Mouse (Mus musculus) E14TG2a.4 (cell line): Measurements from ENCODE around the gene Pdzph1.

Experiments
- H3K27me3 ChIP-seq: 2 replicates; pipeline ENCODE4 v1.6.1; 2014; ENCODE audit warnings: low read length, control low read depth; ENCODE audit not compliant: insufficient read depth
- H3K36me3 ChIP-seq: 2 replicates; pipeline ENCODE4 v1.6.1; 2014; ENCODE audit warnings: low read length, control low read depth; ENCODE audit not compliant: insufficient read depth
- H3K4me1 ChIP-seq: replicated peaks from 2 replicates; pipeline ENCODE4 v1.6.1; 2014; ENCODE audit warnings: low read depth, low read length, control low read depth
- H3K4me3 ChIP-seq: replicated peaks from 2 replicates; pipeline ENCODE4 v1.5.1; 2014; ENCODE audit warnings: mild to moderate bottlenecking, low read length
- H3K9me3 ChIP-seq: 2 replicates; pipeline ENCODE4 v1.6.1; 2014; ENCODE audit warnings: low read length, control low read depth
- CTCF ChIP-seq: conservative IDR thresholded peaks from 2 replicates; pipeline ENCODE4 v1.5.1; 2014; ENCODE audit warnings: low read length
- NANOG ChIP-seq: IDR thresholded peaks from 2 replicates; pipeline ENCODE4 v1.6.1; 2014; ENCODE audit warnings: borderline replicate concordance, low read length, mixed read lengths
- POU5F1 ChIP-seq: IDR thresholded peaks from 2 replicates; pipeline ENCODE4 v1.6.1; 2014; ENCODE audit warnings: low read length, borderline replicate concordance

Gene Pdzph1

DNA sequence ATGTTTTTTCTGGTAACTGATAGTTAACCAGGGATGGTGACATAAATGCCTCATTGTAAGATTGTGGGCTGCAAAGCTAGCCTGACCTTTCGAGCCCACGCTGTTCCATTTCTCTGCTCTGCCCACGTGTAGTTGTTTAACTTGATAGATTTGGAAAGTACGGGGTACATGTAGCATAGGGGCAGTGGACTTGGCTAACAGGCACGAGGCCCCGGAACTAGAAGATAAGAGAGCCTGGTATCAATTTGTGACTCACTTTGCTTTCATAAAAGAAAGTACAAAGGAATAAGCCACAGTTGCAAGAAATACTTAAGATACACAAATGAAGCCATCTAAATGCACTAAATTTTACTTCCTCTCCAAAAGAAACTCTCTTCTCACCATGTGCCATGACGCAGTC, 79.6 kb downstream of the Pdzph1 start:
- Histone ChIP-seq H3K36me3 (no peaks in the 10 kb centered on the region), H3K4me3 (no peak overlapping the region), H3K4me1 (no peaks in the 10 kb centered on the region), H3K9me3 (no peaks in the 10 kb centered on the region), H3K27me3 (no peaks in the 10 kb centered on the region)
- no peak for TF ChIP-seq CTCF
- no peak for TF ChIP-seq POU5F1
- no peak for TF ChIP-seq NANOG

DNA sequence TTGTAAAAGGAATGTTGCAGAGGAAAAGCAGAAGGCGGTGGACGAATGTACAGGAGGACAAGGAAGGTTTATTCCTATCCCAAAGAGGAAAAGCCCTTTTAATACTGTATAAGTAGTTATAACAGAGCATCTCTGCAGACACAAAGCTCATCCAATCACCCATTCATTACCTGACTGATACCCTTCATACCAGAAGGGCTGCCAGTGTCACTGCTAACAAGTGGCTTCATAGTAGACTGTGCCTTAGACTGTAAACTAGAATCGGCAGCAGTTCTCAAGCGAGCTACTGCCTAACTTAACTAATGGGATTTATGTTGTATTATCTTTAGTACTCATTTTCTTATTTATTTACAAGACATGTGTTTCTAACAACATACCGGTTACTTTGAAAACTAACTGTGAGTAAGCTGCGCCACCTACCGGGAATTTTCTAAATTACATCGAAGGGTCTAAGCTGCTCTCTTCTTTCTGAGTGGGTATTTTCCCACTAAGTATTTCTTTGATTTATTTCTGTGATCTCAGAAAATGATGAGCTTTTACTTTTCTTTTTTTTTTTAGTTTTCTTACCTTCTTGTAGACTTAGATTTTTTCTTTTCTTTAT, 82.0 kb downstream of the Pdzph1 start:
- H3K4me1 ChIP-seq = no peaks in the 10 kb centered on the region
- no peaks in the 10 kb centered on the region for H3K9me3 ChIP-seq
- no peaks in the 10 kb centered on the region for H3K36me3 ChIP-seq
- TF ChIP-seq NANOG (no peak), CTCF (peak; percentile 51), POU5F1 (no peak)
- no peaks in the 10 kb centered on the region for H3K27me3 ChIP-seq
- no peak overlapping the region for H3K4me3 ChIP-seq

- no peaks in the 10 kb centered on the region for H3K4me1 ChIP-seq
- TF ChIP-seq NANOG (no peak), POU5F1 (no peak), CTCF (no peak)
- H3K36me3 ChIP-seq = no peaks in the 10 kb centered on the region
- H3K9me3 ChIP-seq = no peaks in the 10 kb centered on the region
- H3K4me3 ChIP-seq = no peak overlapping the region
- H3K27me3 ChIP-seq = no peaks in the 10 kb centered on the region
Measured at GRCm38 (mm10) chr17:58906001-58906400, 85.2 kb downstream of the Pdzph1 start.

DNA sequence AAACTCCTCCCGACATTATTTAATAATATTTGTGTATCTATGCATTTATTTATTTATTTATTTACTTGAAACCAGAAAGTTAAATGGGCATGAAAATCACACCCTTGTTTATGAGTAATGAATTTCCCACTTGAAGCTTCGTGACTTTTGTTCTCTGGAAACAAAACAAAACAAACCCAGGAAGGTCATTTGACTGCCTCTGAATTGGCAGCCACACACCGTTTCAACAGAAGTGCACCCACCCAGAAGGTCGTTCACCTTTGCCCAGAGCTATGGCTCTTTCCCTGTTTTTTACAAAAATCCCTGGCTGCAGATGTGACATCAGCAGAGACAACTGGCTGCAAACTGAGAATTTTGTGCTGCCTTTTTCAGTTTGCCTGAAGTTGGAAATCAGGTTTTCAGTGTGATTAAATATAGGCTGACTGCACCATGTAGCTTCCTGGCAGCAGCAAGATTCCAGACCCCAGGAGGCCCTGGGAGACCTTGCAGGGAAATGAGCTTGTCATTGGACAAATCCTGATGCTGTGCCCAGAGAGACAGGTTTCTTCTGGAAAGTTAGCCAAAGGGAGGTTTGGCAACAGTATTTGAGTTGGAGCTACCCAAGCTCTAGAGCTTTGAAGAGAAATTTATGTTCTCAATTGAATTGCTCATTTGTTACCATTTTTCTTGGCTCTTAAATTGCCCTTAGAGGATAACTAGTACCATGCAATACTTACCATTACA, 99.5 kb downstream of the Pdzph1 start:
- TF ChIP-seq CTCF (no peak), NANOG (no peak), POU5F1 (no peak)
- no peaks in the 10 kb centered on the region for H3K27me3 ChIP-seq
- H3K4me3 ChIP-seq = no peak overlapping the region
- peaks cover 4% of the 10 kb centered on the region; the same call in 1 of the 2 replicates for H3K4me1 ChIP-seq
- no peaks in the 10 kb centered on the region for H3K9me3 ChIP-seq
- H3K36me3 ChIP-seq = no peaks in the 10 kb centered on the region

DNA sequence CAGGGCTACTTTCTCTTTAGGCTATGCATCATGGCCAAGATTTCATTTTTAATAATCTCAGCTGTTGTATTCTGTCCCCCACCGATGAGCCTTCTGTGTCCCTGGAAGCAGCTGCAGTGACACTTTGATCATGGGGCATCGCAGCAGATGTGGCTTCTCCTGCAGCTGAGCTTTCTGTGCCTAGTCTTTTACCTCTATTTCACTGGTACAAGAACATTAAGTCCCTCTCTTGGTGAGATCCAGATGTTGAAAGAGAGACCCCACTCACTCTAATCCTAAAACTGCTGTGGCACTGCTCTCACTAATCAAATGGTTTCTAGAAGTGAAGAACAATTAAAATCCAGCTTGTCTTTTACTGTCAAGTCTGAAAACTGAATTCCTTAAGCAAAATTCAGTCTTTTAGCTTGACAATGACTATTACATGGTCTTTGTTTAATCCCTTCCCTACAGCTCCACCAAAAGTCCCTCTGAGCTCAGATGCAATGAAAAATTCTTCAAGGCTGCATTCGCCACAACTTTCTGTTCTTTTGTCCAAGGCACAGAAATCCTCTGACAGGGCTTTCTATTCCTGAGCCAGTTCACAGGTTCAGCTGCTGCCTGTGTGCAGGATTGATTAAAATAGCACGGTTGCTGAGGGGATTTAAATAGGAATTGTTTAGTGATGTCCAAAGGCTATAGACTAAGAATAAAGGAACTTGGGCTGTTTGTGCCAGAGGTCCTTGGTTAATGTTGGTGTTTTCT, 101.1 kb downstream of the Pdzph1 start:
- Histone ChIP-seq H3K36me3 (no peaks in the 10 kb centered on the region), H3K4me1 (peaks cover 4% of the 10 kb centered on the region; the same call in 1 of the 2 replicates), H3K27me3 (no peaks in the 10 kb centered on the region), H3K4me3 (no peak overlapping the region), H3K9me3 (no peaks in the 10 kb centered on the region)
- no peak for TF ChIP-seq NANOG

DNA sequence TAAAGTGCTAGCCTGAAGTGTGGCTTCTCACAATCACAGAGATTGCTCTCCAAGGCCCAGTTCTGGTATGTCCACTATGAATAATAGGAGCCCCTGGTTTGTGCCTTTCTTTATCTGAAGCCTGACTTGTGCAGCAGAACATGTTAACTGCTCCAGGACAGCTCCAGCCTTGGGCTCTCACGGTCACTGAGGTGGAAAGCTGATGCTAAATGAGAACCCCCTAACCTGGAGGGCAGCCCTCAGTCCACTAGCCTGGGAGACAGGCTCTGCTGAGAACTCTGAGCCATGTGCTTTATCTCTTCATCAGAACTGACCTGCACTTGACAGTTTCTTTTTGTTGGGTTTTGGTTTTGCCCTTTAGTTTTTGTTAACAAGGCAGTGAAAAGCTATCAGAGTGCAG, 106.8 kb downstream of the Pdzph1 start:
- no peaks in the 10 kb centered on the region for H3K9me3 ChIP-seq
- H3K36me3 ChIP-seq = no peaks in the 10 kb centered on the region
- no peak overlapping the region for H3K4me3 ChIP-seq
- no peaks in the 10 kb centered on the region for H3K4me1 ChIP-seq
- no peaks in the 10 kb centered on the region for H3K27me3 ChIP-seq
- TF ChIP-seq NANOG (no peak), POU5F1 (no peak), CTCF (no peak)

GRCm38 (mm10) chr17:58873356-58873755, 117.8 kb downstream of the Pdzph1 start:
- no peaks in the 10 kb centered on the region for H3K9me3 ChIP-seq
- TF ChIP-seq NANOG = no peak
- TF ChIP-seq POU5F1 = no peak

DNA sequence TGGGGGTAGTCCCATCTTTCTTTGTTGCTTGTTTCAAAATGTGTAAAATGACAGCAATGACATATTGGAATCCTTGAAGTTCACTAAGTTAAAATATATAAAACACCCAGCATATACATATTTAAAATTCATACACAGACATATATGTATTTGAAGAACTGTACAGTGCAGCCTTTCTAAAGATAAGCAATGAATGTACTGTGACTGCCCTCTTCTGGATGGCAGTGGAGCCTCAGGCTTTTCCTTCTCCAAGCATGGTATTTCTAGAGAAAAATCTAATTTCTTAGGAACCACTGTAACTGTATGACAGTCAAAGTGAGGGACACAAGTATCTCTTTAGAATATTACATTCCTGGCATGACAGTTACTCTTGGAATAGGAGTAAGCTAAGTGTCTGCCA, 120.4 kb downstream of the Pdzph1 start:
- Histone ChIP-seq H3K36me3 (no peaks in the 10 kb centered on the region), H3K4me1 (no peaks in the 10 kb centered on the region), H3K9me3 (no peaks in the 10 kb centered on the region), H3K4me3 (no peak overlapping the region), H3K27me3 (no peaks in the 10 kb centered on the region)
- TF ChIP-seq CTCF (peak; percentile 14; the same call in 1 of the 2 replicates), POU5F1 (no peak), NANOG (no peak)

More at GRCm38 (mm10) chr17:58873356-58873755, 117.8 kb downstream of the Pdzph1 start:
- Histone ChIP-seq H3K27me3 (no peaks in the 10 kb centered on the region), H3K4me3 (no peak overlapping the region), H3K36me3 (no peaks in the 10 kb centered on the region), H3K4me1 (no peaks in the 10 kb centered on the region)
